Mouse (Mus musculus) thymus, postnatal 0 days (tissue): ENCODE results near the gene Lcn2. TPM values are rescaled to one million over a fixed set of nuclear protein-coding genes. Genes with fewer than 3 reads are reported as not detected.

Experiments used
- DNase-seq: peaks from one replicate; pipeline ENCODE4 v3.0.0-alpha.2; 2015; ENCODE audit warnings: low spot score
- polyA plus RNA-seq: library from polyadenylated mRNA; unstranded; fragments of >200 nt; fragmentation: Nextera tagmentation; extraction: Ambion mirVana; gene quantifications from 2 replicates; pipeline ENCODE4 v1.2.1, GENCODE M21; 2015

The Lcn2 gene
- polyA plus RNA-seq, 1 experiment from 2014 or later: 6.3 TPM

DNA sequence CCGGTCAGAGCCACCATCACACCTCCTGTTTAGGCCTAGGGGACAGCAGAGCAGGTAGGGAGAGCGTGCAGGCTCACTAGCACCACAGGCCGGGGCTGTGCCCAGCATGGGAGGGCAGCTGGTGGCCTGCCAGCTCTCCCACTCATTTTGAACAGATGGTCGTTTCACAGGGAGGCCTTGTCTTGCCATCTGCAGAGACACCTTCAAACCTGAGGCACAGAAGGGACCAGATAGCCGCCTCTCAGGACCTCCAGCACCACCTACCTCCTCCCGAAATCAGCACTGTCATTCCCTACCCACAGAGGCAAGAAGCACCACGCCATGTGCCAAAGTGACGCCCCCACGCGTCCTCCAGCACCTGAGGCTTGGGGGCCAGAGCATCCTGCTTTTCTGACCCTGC lies 44.0 kb downstream of the Lcn2 start:
- no peak for DNase-seq

- no peak for DNase-seq
Measured at GRCm38 (mm10) chr2:32343351-32343671, 44.7 kb downstream of the Lcn2 start.

GRCm38 (mm10) chr2:32342539-32343350 lies 45.3 kb downstream of the Lcn2 start:
- no peak for DNase-seq

DNA sequence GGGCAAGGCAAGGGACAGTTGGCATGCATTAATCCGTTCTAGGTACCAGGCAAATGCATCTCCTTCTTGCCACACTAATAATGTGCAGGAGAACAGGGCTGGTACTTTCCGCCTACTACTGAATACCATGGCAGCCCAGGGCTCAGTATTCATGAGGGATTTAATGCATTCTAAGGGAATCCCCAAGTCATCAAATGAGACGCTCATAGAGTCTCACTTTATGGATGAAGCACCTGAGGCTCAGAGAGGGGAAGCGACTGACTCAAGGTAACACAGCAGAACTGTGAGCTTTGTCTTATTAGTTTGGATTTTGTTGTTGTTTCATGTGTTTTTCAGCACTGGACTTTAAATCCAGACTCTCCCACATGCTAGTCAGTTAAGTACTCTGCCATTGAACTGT lies 46.0 kb downstream of the Lcn2 start:
- DNase-seq: no peak

DNA sequence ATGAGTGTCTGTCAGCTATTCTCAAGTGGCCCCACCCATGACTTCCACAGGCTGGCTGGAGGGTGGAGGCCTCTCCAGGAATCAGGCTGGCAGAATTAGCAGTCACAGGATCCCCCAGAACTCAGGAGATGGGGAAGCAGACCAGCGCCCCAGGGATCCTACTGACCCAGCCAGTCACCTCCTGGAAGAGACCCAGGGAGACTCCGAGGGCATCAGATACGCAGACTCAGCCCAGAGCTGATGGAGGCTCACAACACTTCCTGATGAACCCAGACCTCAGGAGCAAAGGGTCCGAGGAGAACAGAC lies 46.5 kb downstream of the Lcn2 start:
- no peak for DNase-seq

DNA sequence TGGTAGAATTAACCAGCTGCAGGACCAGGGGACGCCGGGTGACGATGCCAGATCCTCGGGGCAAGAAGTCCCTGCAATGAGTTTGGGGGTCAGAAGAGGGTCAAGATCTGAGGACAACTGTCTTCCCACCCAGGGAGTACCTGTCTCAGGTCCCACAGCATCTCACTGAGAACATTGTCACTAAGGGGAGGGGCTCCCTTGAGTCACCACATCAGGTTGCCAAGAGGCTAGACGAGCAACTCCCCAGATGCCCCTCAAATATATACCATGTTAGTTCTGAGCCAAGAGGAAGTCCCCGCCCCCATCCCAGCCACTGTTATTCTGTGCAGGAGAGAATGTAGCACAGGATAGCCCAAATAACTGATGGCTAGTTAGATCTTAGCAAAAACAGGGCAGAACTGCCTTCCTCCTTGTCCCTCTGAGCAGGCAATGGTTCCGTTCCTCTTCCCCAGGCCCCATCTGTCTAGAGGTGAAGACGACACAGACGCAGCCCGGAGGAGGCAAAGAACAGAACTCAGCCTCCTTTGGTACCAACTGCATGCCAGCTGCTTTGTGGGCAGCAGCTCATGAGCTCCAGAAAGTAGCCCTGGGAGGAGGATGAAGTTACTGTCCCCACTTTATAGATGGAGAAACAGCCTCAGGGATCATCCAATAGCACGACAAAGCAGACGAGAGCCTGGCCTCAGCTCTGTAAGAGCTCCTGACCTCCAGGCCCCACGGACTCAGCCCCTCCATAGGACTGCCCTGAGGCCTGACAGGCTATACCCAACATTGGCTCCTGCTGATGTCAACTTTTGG lies 47.0 kb downstream of the Lcn2 start:
- DNase-seq: no peak

- no peak for DNase-seq
Measured at GRCm38 (mm10) chr2:32339912-32340642, 48.0 kb downstream of the Lcn2 start.

- DNase-seq: no peak
Measured at GRCm38 (mm10) chr2:32335888-32336287, 52.2 kb downstream of the Lcn2 start.

Other genes starting within 250 kb of the Lcn2 start
- gene Prrc2b, start 237.2 kb downstream of the Lcn2 start, polyA plus RNA-seq: 22.5 and 33.6 TPM in 2 replicates
- gene Pomt1, start 151.7 kb downstream of the Lcn2 start, polyA plus RNA-seq: 13.2 and 15.6 TPM in 2 replicates
- gene Uck1, start 128.1 kb downstream of the Lcn2 start, polyA plus RNA-seq: 66.9 and 72.4 TPM in 2 replicates
- gene Golga2, start 100.9 kb downstream of the Lcn2 start, polyA plus RNA-seq: 11.6 and 15.4 TPM in 2 replicates
- gene Swi5, start 100.2 kb downstream of the Lcn2 start, polyA plus RNA-seq: 429 and 466 TPM in 2 replicates
- gene Ciz1, start 35.9 kb downstream of the Lcn2 start, polyA plus RNA-seq: 30.5 and 37.6 TPM in 2 replicates
- 0.69 and 0.83 TPM in 2 replicates for gene Dnm1, start 34.9 kb downstream of the Lcn2 start, polyA plus RNA-seq
- 66.9 and 77.3 TPM in 2 replicates for gene 1110008P14Rik, start 6.3 kb downstream of the Lcn2 start, polyA plus RNA-seq
- gene Ptges2, start 7.6 kb upstream of the Lcn2 start, polyA plus RNA-seq: 17.8 and 18.5 TPM in 2 replicates
- gene Naif1, start 62.2 kb upstream of the Lcn2 start, polyA plus RNA-seq: 5.4 and 6.2 TPM in 2 replicates
- gene Slc25a25, start 63.2 kb upstream of the Lcn2 start, polyA plus RNA-seq: 16.3 and 18.9 TPM in 2 replicates
- 8.4 and 8.9 TPM in 2 replicates for gene Fam102a, start 147.1 kb upstream of the Lcn2 start, polyA plus RNA-seq
- 126 and 129 TPM in 2 replicates for gene Dpm2, start 182.6 kb upstream of the Lcn2 start, polyA plus RNA-seq
- 0.28 and 0.31 TPM in 2 replicates for gene Pip5kl1, start 186.5 kb upstream of the Lcn2 start, polyA plus RNA-seq
- gene 9430097D07Rik, start 187.4 kb upstream of the Lcn2 start, polyA plus RNA-seq: 0.08 TPM in 1 of 2 replicates, not detected in the other
- 24.3 and 25.3 TPM in 2 replicates for gene St6galnac4, start 198.8 kb upstream of the Lcn2 start, polyA plus RNA-seq
- 5.5 and 5.7 TPM in 2 replicates for gene St6galnac6, start 211.5 kb upstream of the Lcn2 start, polyA plus RNA-seq
- gene Ak1, start 233.5 kb upstream of the Lcn2 start, polyA plus RNA-seq: 2.0 and 2.4 TPM in 2 replicates